Mouse (Mus musculus) spleen, postnatal 0 days (tissue): ENCODE measurements around the gene Olfr143. TPM values are rescaled to one million over a fixed set of nuclear protein-coding genes. Genes with fewer than 3 reads are reported as not detected.

Source experiments
- polyA plus RNA-seq: library from polyadenylated mRNA; unstranded; fragments of >200 nt; fragmentation: Nextera tagmentation; extraction: Ambion mirVana; gene quantifications from 2 replicates; pipeline ENCODE4 v1.2.1, GENCODE M21; 2015

Olfr143 gene
- polyA plus RNA-seq = not detected in 2 replicates

GRCm38 (mm10) chr9:38252474-38252873 lies at the start of gene Olfr143:
Olfr143 (plus strand) TSS chr9:38252774.

GRCm38 (mm10) chr9:38208065-38208464 lies 44.5 kb upstream of the Olfr143 start, which contains the start of gene Olfr893:
Olfr893 (plus strand) TSS chr9:38208365.

GRCm38 (mm10) chr9:38217755-38218154 lies 34.8 kb upstream of the Olfr143 start, which contains the start of gene Olfr894:
Olfr894 (plus strand) TSS chr9:38218055.

GRCm38 (mm10) chr9:38267551-38267950 lies 15.0 kb downstream of the Olfr143 start, which contains the start of gene Olfr895:
Olfr895 (plus strand) TSS chr9:38267851.

GRCm38 (mm10) chr9:38290807-38291206 lies 38.2 kb downstream of the Olfr143 start, which contains the start of gene Olfr896-ps1:
Olfr896-ps1 (plus strand) TSS chr9:38291107.

Other genes starting within 250 kb of the Olfr143 start
- gene Olfr883, start 227.0 kb upstream of the Olfr143 start, polyA plus RNA-seq = not detected in 2 replicates
- not detected in 2 replicates for gene Olfr884, start 206.2 kb upstream of the Olfr143 start, polyA plus RNA-seq
- not detected in 2 replicates for gene Olfr885, start 191.5 kb upstream of the Olfr143 start, polyA plus RNA-seq
- not detected in 2 replicates for gene Olfr887, start 168.7 kb upstream of the Olfr143 start, polyA plus RNA-seq
- gene Olfr888, start 144.6 kb upstream of the Olfr143 start, polyA plus RNA-seq = not detected in 2 replicates
- gene Olfr889, start 137.6 kb upstream of the Olfr143 start, polyA plus RNA-seq = 0.13 and 0.18 TPM in 2 replicates
- gene Olfr890, start 110.3 kb upstream of the Olfr143 start, polyA plus RNA-seq = not detected in 2 replicates
- not detected in 2 replicates for gene Olfr891, start 72.0 kb upstream of the Olfr143 start, polyA plus RNA-seq
- gene Olfr893, start 44.4 kb upstream of the Olfr143 start, polyA plus RNA-seq = not detected in 2 replicates
- gene Olfr894, start 34.7 kb upstream of the Olfr143 start, polyA plus RNA-seq = not detected in 2 replicates
- gene Olfr895, start 15.1 kb downstream of the Olfr143 start, polyA plus RNA-seq = not detected in 2 replicates
- gene Olfr896-ps1, start 38.3 kb downstream of the Olfr143 start, polyA plus RNA-seq = not detected in 2 replicates
- not detected in 2 replicates for gene Olfr25, start 76.3 kb downstream of the Olfr143 start, polyA plus RNA-seq
- gene Olfr898, start 95.6 kb downstream of the Olfr143 start, polyA plus RNA-seq = not detected in 2 replicates
- not detected in 2 replicates for gene Olfr250, start 114.1 kb downstream of the Olfr143 start, polyA plus RNA-seq
- gene Olfr251, start 124.3 kb downstream of the Olfr143 start, polyA plus RNA-seq = not detected in 2 replicates
- gene Olfr147, start 148.9 kb downstream of the Olfr143 start, polyA plus RNA-seq = not detected in 2 replicates
- gene Olfr901, start 176.7 kb downstream of the Olfr143 start, polyA plus RNA-seq = not detected in 2 replicates
- not detected in 2 replicates for gene Olfr902, start 194.9 kb downstream of the Olfr143 start, polyA plus RNA-seq
- gene Olfr904, start 210.4 kb downstream of the Olfr143 start, polyA plus RNA-seq = not detected in 2 replicates
- gene Olfr905, start 218.3 kb downstream of the Olfr143 start, polyA plus RNA-seq = not detected in 2 replicates
- not detected in 2 replicates for gene Olfr906, start 234.3 kb downstream of the Olfr143 start, polyA plus RNA-seq
- not detected in 2 replicates for gene Olfr907, start 243.0 kb downstream of the Olfr143 start, polyA plus RNA-seq